Mouse (Mus musculus) cortical plate, adult 2 months (tissue): Measurements from ENCODE around the gene Insr.

Source experiments
- CTCF ChIP-seq: fragments of 200-500 bp; IDR thresholded peaks from 2 replicates; pipeline ENCODE4 v1.5.1; 2011; ENCODE audit warnings: mild to moderate bottlenecking, control low read depth, low read length; ENCODE audit not compliant: insufficient read depth; ENCODE audit errors: extremely low read depth
- POLR2A ChIP-seq: fragments of 200-500 bp; IDR thresholded peaks from 2 replicates; pipeline ENCODE4 v1.6.1; 2011; ENCODE audit warnings: mild to moderate bottlenecking, low read length, control low read depth; ENCODE audit not compliant: insufficient read depth; ENCODE audit errors: extremely low read depth

- TF ChIP-seq CTCF, result no peak
- no peak for TF ChIP-seq POLR2A
These were observed 102.0 kb downstream of the Insr start for GRCm38 (mm10) chr8:3177440-3177839.
